Mouse (Mus musculus) left cerebral cortex, adult 18-20 months (tissue): Measurements from ENCODE around the gene Lamc3. TPM values are rescaled to one million over a fixed set of nuclear protein-coding genes. Genes with fewer than 3 reads are reported as not detected.
A peak's percentile ranks its signal among the peaks of the same experiment; 100 is the strongest.

Experiments used
- DNase-seq, 2 experiments: peaks; one replicate each; pipeline ENCODE4 v3.0.0; 2021 to 2022; ENCODE audit warnings: low spot score in 2 of 2, mixed read lengths in 1 of 2
- total RNA-seq, 2 experiments: library from RNA; stranded (reverse); gene quantifications; 2 replicates each; pipeline ENCODE4 v1.2.3; 2021

The Lamc3 gene
- total RNA-seq, 2 experiments from 2014 or later, result 5.7 to 7.9 TPM

- DNase-seq, result no peak
Measured at GRCm38 (mm10) chr2:31925936-31926335, 38.8 kb downstream of the Lamc3 start.

DNA sequence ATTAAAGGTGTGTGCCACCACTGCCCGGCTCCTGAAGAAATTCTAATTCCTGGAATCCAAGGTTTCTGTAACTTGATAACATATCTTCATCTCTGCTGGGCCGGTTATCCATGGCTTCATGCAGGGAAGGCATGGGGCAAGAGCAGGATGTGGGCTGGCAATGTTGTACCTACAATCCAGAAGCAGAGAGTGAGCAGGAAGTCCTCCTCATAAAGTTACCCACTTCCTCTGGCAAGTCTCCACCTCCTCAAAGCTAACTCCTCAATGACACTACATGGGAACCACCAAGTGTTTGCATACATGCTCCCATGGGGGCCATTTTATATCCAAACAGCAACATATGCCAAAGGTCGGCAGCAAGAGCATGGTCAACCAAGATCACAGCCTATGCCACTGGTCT lies 42.6 kb downstream of the Lamc3 start:
- DNase-seq, result no peak

GRCm38 (mm10) chr2:31934551-31934950 lies 47.5 kb downstream of the Lamc3 start:
- DNase-seq, result no peak

GRCm38 (mm10) chr2:31935054-31935453 lies 48.0 kb downstream of the Lamc3 start:
- no peak for DNase-seq

- no peak for DNase-seq
Measured at GRCm38 (mm10) chr2:31938298-31938697, 51.2 kb downstream of the Lamc3 start.

DNA sequence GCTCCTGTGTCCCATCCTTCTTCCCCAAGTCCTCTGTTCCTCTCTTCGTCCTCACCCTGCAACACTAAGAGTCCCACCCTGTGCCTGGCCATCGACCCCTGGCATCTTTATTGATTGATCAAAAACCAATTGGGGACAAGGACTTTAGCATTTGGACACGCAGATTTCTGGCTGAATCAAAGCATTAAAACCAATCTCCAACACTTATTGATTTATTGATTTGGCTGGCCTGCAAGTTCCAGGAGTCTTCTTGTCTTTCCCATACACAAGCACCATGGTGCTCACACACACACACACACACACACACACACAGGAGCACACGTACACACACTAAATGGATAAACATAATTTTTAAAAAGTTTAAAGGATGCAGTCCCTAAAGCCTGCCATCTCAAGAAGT lies 55.9 kb downstream of the Lamc3 start:
- no peak for DNase-seq

GRCm38 (mm10) chr2:31945580-31945979 lies 58.5 kb downstream of the Lamc3 start:
- no peak for DNase-seq

GRCm38 (mm10) chr2:31948392-31948791 lies 61.3 kb downstream of the Lamc3 start:
- DNase-seq, result no peak

GRCm38 (mm10) chr2:31948801-31949200 lies 61.7 kb downstream of the Lamc3 start:
- DNase-seq, result no peak

- peak; percentile 11 to 39 for DNase-seq
Measured at GRCm38 (mm10) chr2:31950058-31950871, 63.2 kb downstream of the Lamc3 start, which contains the start of gene Aif1l. TSS of gene Aif1l (plus strand) at chr2:31950139.

DNA sequence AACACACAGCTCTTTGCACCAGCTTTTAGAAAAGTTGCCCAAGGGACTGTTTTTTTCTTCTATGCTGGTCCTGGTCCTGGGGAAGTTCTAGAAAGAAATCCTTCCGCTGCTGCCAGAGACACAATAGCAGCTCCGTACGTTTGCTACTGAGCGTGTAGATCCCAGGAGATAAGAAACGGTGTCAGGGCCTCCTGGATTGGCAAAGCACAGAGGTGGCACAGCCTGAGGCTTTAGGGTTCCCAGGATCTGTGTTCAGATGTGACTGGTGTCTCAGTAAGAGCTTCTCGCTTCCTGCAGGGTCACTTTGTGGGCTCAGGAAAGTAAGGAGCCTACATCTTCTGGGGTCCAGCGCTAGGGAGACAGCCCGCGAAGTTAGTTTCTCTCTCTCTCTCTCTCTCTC lies 63.9 kb downstream of the Lamc3 start:
- DNase-seq, result no peak

GRCm38 (mm10) chr2:31952236-31952635 lies 65.1 kb downstream of the Lamc3 start:
- no peak for DNase-seq

DNA sequence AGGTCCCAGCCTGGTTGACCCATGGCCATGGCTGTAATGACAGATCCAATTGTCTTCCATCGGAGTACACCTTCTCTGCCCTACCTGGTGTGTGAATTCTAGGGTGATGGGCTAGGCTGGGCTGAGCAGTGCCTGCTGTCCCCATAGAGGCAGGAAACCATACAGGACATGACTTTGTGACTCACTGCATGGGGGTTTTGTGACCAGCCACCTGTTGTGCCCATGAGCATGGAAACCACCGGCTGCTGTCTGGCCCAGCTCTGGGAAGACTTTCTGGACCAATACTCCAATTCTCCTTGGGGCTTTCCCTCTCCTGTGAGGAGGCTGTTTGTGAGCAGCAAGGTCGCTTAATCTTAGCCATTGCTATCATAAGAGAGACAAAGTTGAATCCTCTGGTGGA lies 65.6 kb downstream of the Lamc3 start:
- no peak for DNase-seq

- DNase-seq, result no peak
Measured at GRCm38 (mm10) chr2:31953687-31954086, 66.6 kb downstream of the Lamc3 start.

- no peak for DNase-seq
Measured at GRCm38 (mm10) chr2:31954779-31955181, 67.7 kb downstream of the Lamc3 start.

DNA sequence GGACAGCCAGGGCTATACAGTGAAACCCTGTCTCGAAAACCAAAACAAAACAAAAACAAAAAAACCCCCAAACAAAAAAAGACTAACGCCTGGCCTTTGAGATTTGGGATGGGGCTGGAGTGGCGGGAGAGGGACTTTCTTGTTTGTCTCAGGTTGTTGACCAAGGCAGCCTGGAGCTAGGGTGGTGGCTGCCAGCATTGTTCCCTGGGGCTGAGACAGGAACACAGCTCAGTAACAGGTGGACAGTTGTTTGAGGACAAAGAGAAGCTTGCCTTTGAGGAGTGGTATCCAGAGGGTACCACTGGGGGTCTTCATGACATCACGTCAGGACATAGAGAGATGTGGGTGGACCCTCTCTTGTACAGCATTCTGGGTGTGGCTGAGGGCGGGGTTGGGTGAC lies 68.6 kb downstream of the Lamc3 start:
- DNase-seq, result no peak

- DNase-seq, result no peak
Measured at GRCm38 (mm10) chr2:31957211-31957610, 70.1 kb downstream of the Lamc3 start.

DNA sequence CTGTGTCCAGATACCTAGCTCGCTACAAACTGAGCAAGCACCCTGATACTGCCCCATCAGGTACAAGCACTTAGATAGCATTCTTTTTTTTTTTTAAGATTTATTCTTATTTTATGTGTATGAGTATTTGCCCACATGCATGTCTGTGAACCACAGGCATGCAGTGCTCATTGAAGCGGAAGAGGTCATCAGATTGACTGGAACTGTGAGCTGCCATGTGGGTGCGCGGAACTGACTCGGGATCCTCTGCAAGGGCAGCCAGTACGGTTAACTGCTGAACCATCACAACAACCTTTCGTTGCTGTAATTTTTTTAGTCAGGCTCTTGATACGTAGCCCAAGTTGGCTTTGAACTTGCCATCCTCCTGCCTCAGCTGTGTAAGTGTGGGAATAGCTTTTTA lies 73.9 kb downstream of the Lamc3 start:
- DNase-seq, result no peak

GRCm38 (mm10) chr2:31961791-31962222 lies 74.7 kb downstream of the Lamc3 start:
- no peak for DNase-seq

DNA sequence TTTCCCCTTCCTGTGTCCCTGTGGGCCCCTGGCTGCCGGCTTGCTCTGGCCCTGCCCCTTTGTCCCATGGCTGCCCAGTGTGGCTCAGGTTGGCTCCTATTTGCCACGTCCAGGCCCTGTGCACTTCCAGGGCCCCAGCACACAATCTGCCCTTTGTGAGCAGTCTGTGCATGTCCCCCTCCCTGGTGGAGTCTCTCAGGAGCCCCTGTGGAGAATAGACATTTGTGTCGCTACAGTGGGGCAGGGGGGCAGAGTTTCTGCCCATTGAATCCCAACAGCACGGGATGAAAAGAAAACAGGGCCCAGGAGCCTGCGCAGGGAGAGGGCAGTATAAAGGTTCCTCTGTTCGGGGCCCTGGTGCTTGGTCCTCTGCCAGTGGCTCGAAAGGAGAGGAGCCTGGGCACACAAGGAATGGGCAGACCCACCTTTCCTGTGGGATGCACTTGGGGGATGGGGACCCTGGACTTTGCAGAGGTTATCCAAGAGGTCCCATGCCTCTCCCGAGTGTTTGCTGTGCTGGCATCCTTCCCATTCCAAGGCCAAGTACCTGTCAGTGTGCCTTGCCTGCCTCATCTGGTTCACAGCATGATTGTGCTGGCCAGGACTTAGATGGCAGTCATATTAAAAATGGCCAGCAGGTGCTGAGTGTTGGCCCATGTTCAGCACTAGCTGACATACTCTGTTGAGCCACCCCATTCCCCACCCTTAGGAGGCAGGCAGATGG lies 75.6 kb downstream of the Lamc3 start:
- DNase-seq, result peak; percentile 29 to 42

- no peak for DNase-seq
Measured at GRCm38 (mm10) chr2:31963491-31963890, 76.4 kb downstream of the Lamc3 start.

- DNase-seq, result no peak
Measured at GRCm38 (mm10) chr2:31964191-31964590, 77.1 kb downstream of the Lamc3 start.
